In genomic region chr1:190169911-190170818, GRCm38 (mm10) we compare ENCODE assay signal across 8 mouse cellular contexts. TPM values are rescaled to one million over a fixed set of nuclear protein-coding genes. Genes with fewer than 3 reads are reported as not detected.
DNase-seq lines count a peak whose midpoint lies in the region; ATAC-seq lines count a peak whose summit lies in the region.

TSS of gene Prox1 (minus strand) at chr1:190170714.

- H3K4me1 ChIP-seq in forebrain, embryonic 13.5 days, result peaks cover 66% of the 10 kb centered on the region
- peaks cover 27% of the 10 kb centered on the region for H3K4me1 ChIP-seq in liver, embryonic 11.5 days (replicated peaks; ENCODE audit: control insufficient read depth, insufficient read depth, low read length)

- no peaks in the 10 kb centered on the region for H3K36me3 ChIP-seq in forebrain, embryonic 13.5 days (ENCODE audit: poor library complexity, severe bottlenecking)
- no peaks in the 10 kb centered on the region for H3K36me3 ChIP-seq in liver, embryonic 11.5 days (ENCODE audit: control insufficient read depth, insufficient read depth, low read length)

- H3K27me3 ChIP-seq in forebrain, embryonic 13.5 days, result peaks cover 68% of the 10 kb centered on the region
- peaks cover 73% of the 10 kb centered on the region for H3K27me3 ChIP-seq in liver, embryonic 11.5 days (replicated peaks; ENCODE audit: control insufficient read depth, insufficient read depth, low read length)

- H3K27ac ChIP-seq in forebrain, embryonic 13.5 days, result peak within 1 kb of the TSS; percentile 89
- peak within 1 kb of the TSS; percentile 81 for H3K27ac ChIP-seq in liver, embryonic 11.5 days (ENCODE audit: low read depth, low read length)

- intact Hi-C loops in heart, postnatal 10 days (cut with DNase I), result loop anchor here (2.0 to 10.0 kb wide), 4 partner anchors 41 to 627 kb away; no protein-coding TSS in a partner anchor

- peak; percentile 93 for ATAC-seq in forebrain, embryonic 13.5 days
- peak; percentile 70 for ATAC-seq in liver, embryonic 11.5 days (replicated peaks; ENCODE audit: low FRiP score)

- peak within 1 kb of the TSS; percentile 87 for H3K4me2 ChIP-seq in forebrain, embryonic 13.5 days
- H3K4me2 ChIP-seq in liver, embryonic 11.5 days, result peak within 1 kb of the TSS; percentile 74

- H3K9ac ChIP-seq in forebrain, embryonic 13.5 days, result peak within 1 kb of the TSS; percentile 82
- H3K9ac ChIP-seq in liver, embryonic 11.5 days (ENCODE audit: low read depth, low read length), result peak within 1 kb of the TSS; percentile 62

- peak within 1 kb of the TSS; percentile 65 for H3K4me3 ChIP-seq in forebrain, embryonic 13.5 days
- H3K4me3 ChIP-seq in liver, embryonic 11.5 days (ENCODE audit: low read depth, low read length), result peak within 1 kb of the TSS; percentile 63

- H3K9me3 ChIP-seq in forebrain, embryonic 13.5 days (replicated peaks), result no peaks in the 10 kb centered on the region
- H3K9me3 ChIP-seq in liver, embryonic 11.5 days (ENCODE audit: control insufficient read depth, low read length), result no peaks in the 10 kb centered on the region

- peak; percentile 94 for DNase-seq in ES-CJ7 (ENCODE audit: low read depth, low spot score)
- peak; percentile 73 for DNase-seq in brain, embryonic 18.5 days (ENCODE audit: low read depth, low spot score)
- peak; percentile 84 to 88 for DNase-seq in heart, postnatal 10 days
- DNase-seq in kidney, postnatal 14 days, result peak; percentile 86
- peak; percentile 81 for DNase-seq in liver, embryonic 11.5 days (ENCODE audit: low spot score)
- peak; percentile 89 for DNase-seq in neural tube, embryonic 10.5 days (ENCODE audit: extremely low spot score, low spot score)
- peak; percentile 84 for DNase-seq in yolk sac, embryonic 10.5 days (ENCODE audit: low spot score)

- under 1% methylated on average over 61 of the region's 62 CpGs for whole genome bisulfite sequencing in forebrain, embryonic 13.5 days
- under 1% methylated on average over 62 of the region's 62 CpGs for WGBS in liver, embryonic 11.5 days

RNA-seq across cellular contexts. Expression of gene Prox1, which starts in this region (rescaled TPM):
- polyA plus RNA-seq in forebrain, embryonic 13.5 days (2015; fragmentation: Nextera tagmentation; extraction: Ambion mirVana), result 10.9 and 12.1 TPM in 2 replicates
- 10 to 100 TPM; 34.3 to 68.1 TPM for total RNA-seq in heart, postnatal 10 days (2021)
- polyA plus RNA-seq in liver, embryonic 11.5 days (2014; fragmentation: Nextera tagmentation; extraction: Ambion mirVana), result 12.1 and 13.9 TPM in 2 replicates

Comparison
In these comparisons a context has a peak if more than half of its experiments do, and no peak if none do; other contexts are left out.
1. Peak in every context shown above with its lines: DNase-seq, ATAC-seq, H3K4me3 ChIP-seq and H3K27ac ChIP-seq.